Mouse (Mus musculus): ENCODE measurements around the gene Pex12. TPM values are rescaled to one million over a fixed set of nuclear protein-coding genes. Genes with fewer than 3 reads are reported as not detected.
"Not testable (repeated sequence)": the region's sequence is repeated elsewhere in the genome, so short reads cannot be mapped to it uniquely, and the experiment has no call there.

Gene Pex12
- polyA plus RNA-seq, 2 experiments from 2014 or later: 12.5 TPM

DNA sequence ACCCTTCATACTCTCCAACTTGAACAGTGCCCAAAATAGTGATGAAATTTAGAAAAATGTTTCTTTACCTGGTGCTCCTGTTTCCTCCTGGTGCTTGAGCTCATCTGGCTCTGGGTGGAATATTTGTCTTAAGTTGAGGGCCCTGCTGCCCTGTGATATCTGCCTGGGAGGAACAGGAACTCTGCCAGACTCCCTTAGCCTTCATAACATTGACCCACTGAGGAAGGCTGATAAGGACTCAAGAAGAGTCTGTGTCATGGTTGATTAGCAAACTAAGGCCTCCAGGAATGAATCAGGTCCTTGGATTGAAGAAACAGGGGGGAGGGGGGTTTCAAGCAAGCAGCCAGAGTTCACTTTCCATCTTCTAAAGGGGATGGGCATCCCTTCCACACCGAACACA lies 15.8 kb downstream of the Pex12 start, which contains the start of gene Slfn14:
Gene Slfn14, minus strand, starts transcription at position 161 of the 400 bp plus-strand sequence.
- no peak for ATAC-seq

DNA sequence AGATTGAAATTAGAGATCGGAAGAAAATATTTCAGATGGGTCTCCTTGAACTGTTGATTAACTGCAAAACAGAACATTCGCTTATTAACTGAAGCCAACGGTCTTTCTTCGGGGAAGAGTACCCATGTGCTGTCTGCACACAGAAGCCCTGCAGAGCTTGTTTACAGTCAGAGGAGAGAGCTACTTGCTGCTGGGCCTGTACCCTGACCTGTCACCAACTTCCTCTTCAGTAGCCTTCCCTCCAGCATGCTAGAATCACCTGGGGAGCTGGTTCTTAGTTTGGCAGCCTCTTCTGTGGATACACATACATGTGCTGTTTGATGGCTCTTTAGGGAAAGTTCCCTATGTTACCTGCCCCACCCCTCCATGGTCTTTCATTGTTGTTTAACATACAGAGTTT lies 16.8 kb downstream of the Pex12 start:
- no peak for ATAC-seq

DNA sequence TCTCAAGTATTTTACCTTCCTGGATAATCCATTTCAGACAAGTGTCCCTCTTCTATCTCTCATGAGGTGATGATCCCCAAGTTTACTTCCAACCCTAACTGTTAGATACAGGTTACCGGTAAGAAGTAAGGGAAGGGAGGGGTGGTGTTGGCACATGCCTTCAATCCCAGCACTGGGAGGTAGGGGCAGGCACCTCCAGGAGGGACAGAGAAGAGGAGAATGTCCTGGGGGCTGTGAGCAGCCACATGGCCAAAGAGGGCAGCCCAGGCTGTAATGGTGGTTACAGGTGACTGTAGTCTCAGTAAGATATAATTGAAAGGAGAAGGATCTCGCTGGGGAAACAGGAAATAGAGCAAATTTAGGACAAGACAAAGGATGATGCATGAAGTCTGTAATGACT lies 20.3 kb downstream of the Pex12 start:
- no peak for ATAC-seq

DNA sequence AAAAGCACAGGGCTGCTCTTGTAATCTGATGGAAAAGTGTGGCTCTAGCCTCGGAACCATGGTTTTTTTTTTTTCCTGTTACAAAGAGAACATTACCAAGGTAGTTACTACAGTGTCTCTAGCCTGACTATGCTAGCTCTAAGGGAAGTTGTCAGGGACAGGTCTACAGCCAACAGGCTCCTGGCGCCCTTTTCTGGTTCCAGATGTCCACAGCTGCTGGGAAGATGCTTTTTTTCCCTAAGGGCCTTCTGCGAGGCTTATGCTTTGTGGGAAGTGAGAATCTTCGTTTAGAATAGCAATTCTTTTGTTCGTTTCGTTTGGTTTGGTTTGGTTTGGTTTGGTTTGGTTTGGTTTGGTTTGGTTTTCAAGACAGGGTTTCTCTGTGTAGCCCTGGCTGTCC lies 22.7 kb downstream of the Pex12 start:
- no peak for ATAC-seq

DNA sequence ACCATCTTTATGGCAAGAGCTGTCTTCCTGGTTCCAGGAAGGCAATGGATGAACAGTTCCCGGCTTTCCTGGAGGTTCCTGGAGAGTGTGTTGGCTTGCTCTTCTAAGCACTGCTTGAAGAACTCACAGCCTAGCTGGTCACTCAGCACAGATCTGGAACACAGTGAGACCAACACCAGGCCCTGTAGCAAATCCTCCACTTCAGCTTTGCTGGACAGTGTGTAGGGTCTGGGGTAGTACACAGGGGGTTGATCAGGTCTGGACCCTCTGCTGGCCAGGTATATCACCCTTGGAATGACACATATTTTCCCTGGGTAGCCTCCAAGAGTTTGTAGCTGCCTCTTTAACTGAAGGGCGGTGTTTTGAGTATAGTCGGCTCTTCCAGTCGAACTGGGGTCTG lies 23.4 kb downstream of the Pex12 start:
- no peak for ATAC-seq

DNA sequence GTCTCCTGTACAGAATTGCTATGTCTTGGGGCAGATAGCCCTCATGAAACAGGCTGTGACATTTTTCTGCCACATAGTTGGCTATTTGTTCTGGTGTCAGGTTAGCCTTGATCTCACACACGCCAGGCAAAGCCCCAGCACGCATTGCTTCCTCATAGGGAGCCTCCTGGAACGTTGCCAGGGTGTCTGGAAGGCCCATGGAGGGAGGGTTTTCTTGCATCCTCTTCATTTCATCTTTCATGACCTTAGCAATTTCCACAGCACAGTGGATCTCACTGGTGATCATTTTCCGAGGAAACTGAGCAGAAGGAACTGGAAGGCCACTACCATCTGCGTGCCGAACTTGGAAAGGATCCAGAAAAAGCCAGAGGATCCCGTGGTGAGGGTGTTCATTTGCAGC lies 26.1 kb downstream of the Pex12 start:
- ATAC-seq: no peak

DNA sequence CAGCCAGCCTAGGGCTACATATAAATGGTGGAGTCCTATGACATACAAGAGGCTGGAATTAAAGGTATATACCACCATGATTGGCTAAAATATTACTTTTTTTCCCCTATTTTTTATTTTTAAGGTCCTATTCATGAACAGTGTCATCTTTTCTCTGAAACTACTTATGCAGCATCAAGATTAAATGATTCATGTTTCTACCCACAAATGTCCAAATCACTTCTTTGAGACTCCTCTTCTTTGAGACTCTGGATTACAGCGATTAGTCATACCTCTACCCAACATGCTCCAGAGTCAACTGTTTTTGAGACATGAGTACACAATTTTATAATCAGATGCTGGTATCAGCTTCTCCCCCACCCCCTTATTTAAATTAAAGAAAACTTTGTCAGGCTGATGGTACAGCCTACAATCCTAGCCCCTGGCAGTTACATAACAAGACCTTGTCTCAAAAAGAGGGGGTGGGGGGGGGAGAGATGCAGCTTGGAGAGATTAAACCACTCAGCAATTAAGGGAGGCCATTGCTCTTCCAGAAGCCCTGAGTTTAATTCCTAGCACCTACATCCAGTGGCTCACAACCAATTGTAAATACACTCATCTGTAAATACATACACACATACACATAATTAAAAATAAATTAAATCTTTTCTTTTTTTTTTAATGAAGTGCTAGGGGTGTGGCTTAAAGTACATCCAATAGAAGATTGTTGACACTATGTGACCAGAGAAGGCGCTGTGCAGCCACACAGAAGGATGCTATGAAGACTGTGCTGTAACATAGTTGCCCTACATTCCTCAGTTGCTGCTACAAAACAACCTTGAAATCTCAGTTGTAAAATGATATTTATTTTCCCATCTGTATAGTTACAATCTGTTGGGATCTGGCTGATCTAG lies 30.2 kb downstream of the Pex12 start:
- peak; percentile 53 for ATAC-seq

DNA sequence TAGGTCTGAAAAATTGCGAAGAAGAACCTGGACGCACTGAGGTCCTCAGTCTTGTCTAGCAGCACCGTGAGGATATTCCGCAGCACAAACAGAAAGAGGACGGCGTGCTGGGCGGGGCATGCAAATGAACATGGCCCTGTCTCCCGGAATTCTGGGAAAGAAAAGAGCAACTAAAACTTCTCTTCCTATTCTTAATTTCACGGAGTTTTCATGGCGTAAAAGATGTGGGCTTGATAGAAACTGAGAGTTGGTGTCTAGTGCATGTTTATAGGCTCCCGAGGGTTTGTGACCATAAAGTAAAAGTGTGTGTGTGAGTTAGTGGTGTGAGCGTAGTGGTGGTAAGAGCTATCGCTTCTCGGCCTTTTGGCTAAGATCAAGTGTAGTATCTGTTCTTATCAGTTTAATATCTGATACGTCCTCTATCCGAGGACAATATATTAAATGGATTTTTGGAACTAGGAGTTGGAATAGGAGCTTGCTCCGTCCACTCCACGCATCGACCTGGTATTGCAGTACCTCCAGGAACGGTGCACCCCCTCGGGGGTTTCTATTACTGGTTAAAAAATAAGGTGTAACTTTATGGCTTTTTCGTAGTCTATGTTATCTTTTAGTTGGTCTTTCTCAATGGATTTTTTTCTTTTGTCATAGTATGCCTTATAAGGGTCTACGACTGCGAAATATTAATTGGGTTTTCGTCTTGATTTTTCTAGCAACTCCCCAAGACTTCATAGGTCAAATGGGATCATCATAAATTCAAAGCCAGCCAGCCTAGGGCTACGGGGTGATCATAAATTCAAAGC lies 31.0 kb downstream of the Pex12 start:
- ATAC-seq: peak; percentile 73

DNA sequence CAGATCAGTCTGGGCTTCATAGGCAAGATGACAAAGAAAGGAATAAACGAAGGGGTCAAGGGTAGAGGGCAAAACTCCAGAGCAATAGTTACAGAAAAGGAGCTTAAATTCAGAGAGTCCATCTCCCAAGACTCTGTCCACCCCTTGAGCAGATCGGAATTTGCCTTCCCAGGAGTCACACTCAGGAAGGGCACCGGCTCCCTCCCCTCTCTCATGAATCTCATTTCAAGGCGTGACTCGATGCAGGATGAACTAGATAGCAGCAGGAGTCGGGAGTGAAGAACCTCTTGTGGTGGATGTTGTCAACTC lies 31.6 kb downstream of the Pex12 start:
- ATAC-seq: peak; percentile 4

DNA sequence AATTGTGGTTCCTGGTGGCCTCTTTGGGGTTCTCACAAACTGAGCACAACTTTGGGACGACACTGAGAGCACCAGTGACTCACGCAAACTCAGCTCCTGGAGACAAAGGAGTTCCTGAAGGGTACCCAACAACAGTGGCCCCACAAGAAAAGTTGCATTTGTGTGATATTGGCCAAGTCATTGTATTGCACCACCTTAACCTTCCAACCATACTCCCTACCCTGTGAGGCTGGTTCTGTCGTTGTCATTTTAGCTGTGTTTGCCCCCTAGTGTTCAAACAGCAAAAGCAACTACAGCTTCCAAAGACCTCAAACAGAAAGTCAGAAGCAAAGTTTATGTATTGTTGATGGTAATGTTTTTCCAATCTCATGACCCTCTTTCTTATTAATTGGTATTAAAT lies 39.2 kb downstream of the Pex12 start:
- ATAC-seq: peak; percentile 47

DNA sequence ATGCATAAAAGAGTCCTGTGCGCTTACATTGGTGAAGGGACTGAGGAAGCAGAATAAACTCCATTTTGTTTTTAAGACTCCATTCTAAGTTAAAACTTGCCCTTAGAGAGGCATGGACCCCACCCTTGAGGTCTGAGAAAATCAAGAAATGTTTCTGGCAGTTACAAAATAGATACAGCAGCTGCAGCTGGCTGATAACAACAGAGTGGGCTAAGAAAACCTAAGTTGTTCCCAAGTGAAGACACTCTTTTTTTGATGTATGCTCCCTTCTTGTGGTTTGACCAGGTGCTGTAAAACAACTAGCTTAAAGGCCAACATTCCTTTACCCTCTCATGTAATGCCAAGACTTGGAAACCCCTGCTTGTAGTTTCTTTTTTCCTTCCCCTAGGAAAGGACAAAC lies 39.7 kb downstream of the Pex12 start:
- ATAC-seq: no peak

DNA sequence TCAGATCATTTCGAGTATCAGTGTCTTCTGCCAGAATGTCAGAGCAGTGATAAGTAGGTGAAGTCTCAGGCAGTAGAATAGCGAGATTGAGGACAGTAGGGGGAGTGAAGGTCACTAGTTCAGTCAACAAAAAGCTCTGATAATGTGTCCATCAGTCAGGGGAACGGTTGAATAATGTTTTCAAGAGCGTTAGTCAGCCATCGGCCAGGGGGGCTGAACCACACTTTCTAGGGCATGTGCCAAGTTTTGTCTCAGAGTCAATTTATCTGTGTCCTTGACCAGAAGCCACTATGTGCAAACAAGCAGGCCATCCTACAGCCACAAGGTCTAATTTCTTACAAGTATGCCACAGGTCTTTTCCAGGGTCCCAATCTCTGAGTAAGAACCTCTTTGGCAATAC lies 45.2 kb downstream of the Pex12 start:
- not testable (repeated sequence) for ATAC-seq

Other genes starting within 250 kb of the Pex12 start
- 100 to 1,000 TPM; 806 to 834 TPM for gene Slfn2, start 237.5 kb downstream of the Pex12 start, polyA plus RNA-seq (2017; shearing (Covaris generic))
- gene Slfn1, start 185.7 kb downstream of the Pex12 start, polyA plus RNA-seq (2017; shearing (Covaris generic)): 100 to 1,000 TPM; 247 to 270 TPM
- gene Slfn4, start 127.4 kb downstream of the Pex12 start, polyA plus RNA-seq (2017; shearing (Covaris generic)): under 1 TPM; 0.27 to 0.28 TPM
- gene Slfn3, start 111.3 kb downstream of the Pex12 start, polyA plus RNA-seq (2017; shearing (Covaris generic)): 1 to 10 TPM; 3.2 to 4.8 TPM
- not detected for gene Slfn14, start 15.9 kb downstream of the Pex12 start, polyA plus RNA-seq (2017; shearing (Covaris generic))
- 10 to 100 TPM; 52.3 to 63.9 TPM for gene Ap2b1, start 3.6 kb downstream of the Pex12 start, polyA plus RNA-seq (2017; shearing (Covaris generic))
- not detected for gene Rasl10b, start 106.6 kb upstream of the Pex12 start, polyA plus RNA-seq (2017; shearing (Covaris generic))
- not detected for gene Gas2l2, start 126.9 kb upstream of the Pex12 start, polyA plus RNA-seq (2017; shearing (Covaris generic))
- under 1 TPM in 1 of 2 experiments, not detected in 1; 0.85 TPM for gene 1700020L24Rik, start 135.1 kb upstream of the Pex12 start, polyA plus RNA-seq (2017; shearing (Covaris generic))
- not detected for gene Mmp28, start 160.5 kb upstream of the Pex12 start, polyA plus RNA-seq (2017; shearing (Covaris generic))
- gene Taf15, start 170.5 kb upstream of the Pex12 start, polyA plus RNA-seq (2017; shearing (Covaris generic)): 10 to 100 TPM; 20.6 to 22.0 TPM
- gene Heatr9, start 219.6 kb upstream of the Pex12 start, polyA plus RNA-seq (2017; shearing (Covaris generic)): under 1 TPM; 0.54 to 0.62 TPM
- gene Ccl5, start 227.9 kb upstream of the Pex12 start, polyA plus RNA-seq (2017; shearing (Covaris generic)): 100 to 1,000 TPM; 385 to 395 TPM